Mouse (Mus musculus): ENCODE measurements around the gene Pnkp. TPM values are rescaled to one million over a fixed set of nuclear protein-coding genes. Genes with fewer than 3 reads are reported as not detected.

The Pnkp gene
- polyA plus RNA-seq, 1 experiment = 74.5 TPM

- TF ChIP-seq GATA1 (IDR thresholded peaks at IDR 0.05; ENCODE audit: low read length) = no peak
Observed at GRCm38 (mm10) chr7:44845006-44845405, 11.9 kb upstream of the Pnkp start.

GRCm38 (mm10) chr7:44846804-44847203 lies 10.1 kb upstream of the Pnkp start:
- no peak for TF ChIP-seq GATA1 (IDR thresholded peaks at IDR 0.05; ENCODE audit: low read length)

DNA sequence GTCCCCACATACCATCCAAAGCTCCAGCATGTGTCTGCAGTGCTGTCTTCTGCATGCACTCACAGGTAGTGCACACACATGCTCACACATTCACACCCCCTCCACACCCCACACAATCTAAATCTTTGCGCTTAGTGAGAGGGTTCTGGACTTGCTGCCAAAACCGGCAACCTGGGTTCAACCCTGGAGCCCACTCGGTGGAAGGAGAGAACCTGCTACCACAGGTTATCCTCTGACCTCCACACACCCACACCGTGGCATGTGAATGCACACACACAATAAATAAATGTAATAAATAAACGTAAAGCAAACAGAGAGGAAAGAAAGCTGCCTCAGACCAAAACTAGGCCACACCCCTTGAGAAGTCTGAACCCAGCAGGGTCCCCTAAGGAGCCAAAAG lies 9.2 kb upstream of the Pnkp start:
- no peak for TF ChIP-seq GATA1 (IDR thresholded peaks at IDR 0.05; ENCODE audit: low read length)

DNA sequence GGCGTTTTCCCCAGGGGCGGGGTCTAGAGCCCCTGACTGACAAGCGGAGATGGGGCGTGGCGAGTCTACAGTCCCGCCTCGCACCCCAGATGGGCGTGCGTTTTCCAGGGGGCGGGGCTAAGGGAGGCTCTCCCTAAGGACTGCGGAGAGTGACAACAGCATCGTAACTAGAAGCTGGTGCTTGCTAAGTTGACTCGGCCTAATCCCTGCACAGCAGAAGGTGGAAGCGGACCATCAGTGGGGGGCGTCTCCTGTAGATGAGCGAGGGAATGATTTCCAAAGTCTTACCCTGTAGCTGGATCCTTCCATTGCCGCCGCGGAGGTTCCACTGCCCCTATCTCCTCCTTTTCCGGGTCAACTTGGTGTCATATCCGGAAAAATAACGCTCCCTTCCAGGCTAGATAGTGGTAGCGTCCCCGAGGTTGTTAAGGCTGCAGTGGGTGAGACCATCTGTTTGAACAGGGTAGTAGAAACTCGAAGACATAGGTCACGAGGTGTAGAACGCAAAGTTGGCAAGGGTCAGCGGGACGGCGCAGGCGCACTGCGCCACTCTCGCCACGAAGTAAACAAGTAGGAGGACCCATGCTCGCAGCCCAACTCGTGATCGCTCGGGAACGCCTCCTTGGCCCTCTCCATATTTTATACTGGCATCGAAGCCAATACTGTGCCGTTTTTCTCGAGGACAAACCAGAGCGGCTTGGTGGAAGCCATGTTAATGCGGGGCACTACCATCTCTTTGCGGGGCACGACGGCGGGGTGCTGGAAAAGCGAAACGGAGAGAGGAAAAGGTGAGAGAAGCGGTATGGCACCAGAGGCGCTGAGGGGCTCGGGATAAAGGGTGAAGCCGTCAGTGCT lies 8.2 kb upstream of the Pnkp start, which contains the start of the genes Akt1s1 and Tbc1d17:
Gene Akt1s1, plus strand, starts transcription at position 431 of the 855 bp plus-strand sequence.
Gene Tbc1d17, minus strand, starts transcription at position 519 of the 855 bp plus-strand sequence.
- no peak for TF ChIP-seq GATA1 (IDR thresholded peaks at IDR 0.05; ENCODE audit: low read length)

DNA sequence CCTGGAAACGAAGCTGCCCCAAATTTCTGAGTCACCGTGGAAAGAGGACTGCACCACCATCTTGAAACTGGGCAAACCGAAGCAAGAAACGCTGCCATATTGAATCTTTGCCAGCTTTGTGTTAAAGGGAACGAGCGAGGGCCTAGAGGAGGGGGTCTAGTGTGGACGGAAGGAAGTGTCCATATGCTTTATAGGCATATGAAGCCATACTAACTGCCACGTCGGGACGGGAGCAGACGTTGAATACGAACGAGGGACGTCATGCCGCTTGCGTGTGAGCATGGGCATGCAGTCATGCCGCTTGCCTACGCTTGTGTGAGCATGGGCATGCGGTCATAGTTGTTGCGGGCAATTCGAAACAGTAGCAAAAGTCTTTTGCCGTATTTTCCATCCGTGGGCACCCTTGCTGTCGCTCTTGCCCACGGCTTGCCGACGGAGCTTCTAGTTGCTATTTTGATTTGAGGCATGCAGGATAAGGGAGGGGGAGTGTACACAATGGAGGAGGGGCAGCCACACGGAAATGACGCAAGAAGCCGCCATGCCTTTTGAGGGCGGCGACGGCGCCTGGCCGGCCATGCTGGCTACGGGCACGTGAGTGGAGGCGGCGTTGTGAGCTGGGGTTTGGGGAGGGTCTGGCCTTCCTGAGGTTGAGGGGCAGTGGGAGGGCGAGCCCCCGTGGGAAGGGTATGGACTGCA lies 7.4 kb upstream of the Pnkp start:
- no peak for TF ChIP-seq GATA1 (IDR thresholded peaks at IDR 0.05; ENCODE audit: low read length)

GRCm38 (mm10) chr7:44850146-44850545 lies 6.8 kb upstream of the Pnkp start:
- TF ChIP-seq GATA1 (IDR thresholded peaks at IDR 0.05; ENCODE audit: low read length) = no peak

DNA sequence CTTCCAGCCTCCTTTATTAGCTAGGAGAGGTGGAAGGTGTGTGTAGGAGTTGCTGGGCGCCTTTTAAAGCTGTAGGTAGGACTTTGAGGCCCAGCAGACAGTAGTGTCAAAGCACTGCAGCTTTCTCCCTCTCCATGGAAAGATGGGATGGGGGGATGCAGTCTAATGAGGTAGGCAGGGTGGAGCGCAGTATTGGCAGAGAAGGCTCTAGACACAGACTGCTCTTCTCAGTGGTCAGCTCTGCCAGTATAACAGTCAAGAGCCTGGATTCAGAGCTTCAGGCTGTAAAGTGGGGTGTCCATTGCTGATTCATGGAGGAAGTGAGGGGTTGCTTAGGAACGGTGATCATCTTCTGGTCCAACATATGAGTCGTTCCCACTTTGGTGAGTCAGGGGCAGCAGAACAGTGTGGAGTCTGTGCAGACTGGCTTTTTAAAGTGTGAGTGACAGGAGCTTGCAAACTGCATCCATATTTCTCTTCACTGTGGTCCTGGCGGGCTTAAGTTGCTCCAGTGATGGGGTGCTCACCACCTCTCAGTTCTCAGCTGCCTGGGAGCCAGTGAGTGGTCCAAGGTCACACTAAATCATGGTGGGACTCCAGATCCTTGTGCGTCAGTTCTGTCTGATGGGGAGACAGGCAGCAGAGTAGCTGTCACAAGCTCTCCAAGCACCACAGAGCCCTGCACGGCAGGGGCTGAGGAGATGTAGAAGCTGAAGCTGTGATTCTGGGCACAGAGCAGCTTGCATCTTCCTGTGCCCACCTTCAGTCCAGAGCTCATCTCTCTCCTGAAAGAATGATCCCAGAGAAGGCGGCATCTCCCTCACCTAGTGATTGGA lies 5.9 kb upstream of the Pnkp start:
- TF ChIP-seq GATA1 (IDR thresholded peaks at IDR 0.05; ENCODE audit: low read length) = no peak

GRCm38 (mm10) chr7:44851625-44852234 lies 5.2 kb upstream of the Pnkp start:
- no peak for TF ChIP-seq GATA1 (IDR thresholded peaks at IDR 0.05; ENCODE audit: low read length)

DNA sequence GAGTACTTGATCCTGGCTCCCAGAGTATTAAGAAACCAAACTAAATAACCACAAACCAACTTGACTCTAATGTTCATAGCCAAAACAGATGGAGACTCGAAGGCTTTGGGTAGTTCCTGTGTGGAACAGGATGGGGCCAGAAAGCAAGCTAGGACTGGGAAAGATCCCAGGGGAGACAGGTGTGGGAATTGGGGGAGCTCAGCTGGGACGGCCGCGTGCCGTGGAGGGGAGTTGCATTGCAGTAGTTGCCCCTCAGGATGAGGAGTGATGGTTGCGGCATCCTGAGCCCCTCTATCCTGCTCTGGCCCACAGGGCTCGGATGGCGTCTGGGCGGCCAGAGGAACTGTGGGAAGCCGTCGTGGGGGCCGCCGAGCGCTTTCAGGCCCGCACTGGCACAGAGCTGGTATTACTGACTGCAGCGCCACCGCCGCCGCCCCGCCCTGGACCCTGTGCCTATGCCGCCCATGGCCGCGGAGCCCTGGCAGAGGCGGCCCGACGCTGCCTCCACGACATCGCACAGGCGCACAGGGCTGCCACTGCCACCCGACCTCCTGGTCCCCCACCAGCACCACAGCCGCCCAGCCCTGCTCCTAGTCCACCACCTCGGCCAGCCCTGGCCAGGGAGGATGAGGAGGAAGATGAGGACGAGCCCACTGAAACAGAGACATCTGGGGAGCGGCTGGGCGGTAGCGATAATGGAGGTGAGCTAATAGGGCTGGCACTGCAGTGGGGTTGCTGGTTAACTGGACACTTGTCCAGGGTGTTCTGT lies 4.5 kb upstream of the Pnkp start:
- no peak for TF ChIP-seq GATA1 (IDR thresholded peaks at IDR 0.05; ENCODE audit: low read length)

DNA sequence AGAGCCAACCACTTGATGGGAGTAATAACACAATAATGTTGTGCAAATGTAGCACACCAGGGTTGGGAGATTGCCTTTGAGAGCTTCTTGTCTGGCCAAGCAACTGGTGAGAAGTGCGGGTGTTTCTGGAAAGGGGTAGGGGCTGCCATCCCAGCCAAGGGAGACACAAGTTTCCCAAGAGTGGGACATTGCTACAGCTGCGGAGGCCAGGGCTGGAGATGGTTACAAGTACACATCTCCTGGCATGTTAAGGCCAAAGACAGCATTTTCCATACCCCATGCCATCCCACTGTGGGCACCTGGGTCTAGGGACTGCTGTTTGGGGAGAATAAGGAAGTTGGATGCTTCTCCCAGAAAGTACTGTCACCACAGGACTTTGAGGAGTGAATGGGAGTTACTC lies 3.9 kb upstream of the Pnkp start:
- no peak for TF ChIP-seq GATA1 (IDR thresholded peaks at IDR 0.05; ENCODE audit: low read length)

GRCm38 (mm10) chr7:44853596-44854355 lies 3.2 kb upstream of the Pnkp start:
- no peak for TF ChIP-seq GATA1 (IDR thresholded peaks at IDR 0.05; ENCODE audit: low read length)

DNA sequence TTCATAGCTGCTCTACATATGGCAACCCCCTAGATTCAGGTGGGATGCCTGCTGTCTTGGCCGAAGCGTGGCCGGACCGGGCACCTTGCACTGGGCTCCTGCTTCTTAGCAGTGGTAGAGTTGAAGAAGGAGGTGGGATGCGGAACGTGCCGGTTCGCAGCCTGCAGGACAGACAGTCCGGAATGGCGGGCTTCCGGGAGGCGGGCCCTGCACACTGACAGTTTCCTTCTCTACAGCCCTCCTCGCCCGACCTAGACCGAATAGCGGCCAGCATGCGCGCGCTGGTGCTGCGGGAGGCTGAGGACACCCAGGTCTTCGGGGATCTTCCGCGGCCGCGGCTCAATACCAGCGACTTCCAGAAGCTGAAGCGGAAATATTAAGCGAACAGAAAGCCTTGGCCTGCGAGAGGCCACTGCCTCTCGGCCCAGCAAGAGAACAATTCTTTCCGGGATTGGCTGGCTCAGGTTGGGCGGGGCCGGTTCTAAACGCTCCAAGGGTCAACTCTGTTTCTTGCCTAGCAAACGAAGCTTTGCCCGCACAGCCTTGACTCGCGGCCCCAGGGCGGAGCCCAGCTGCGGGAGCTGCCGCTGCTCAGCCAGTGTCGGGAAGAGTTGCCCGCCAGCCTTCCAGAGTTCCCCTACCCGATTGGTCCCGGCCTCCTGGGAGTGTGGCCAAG lies 2.4 kb upstream of the Pnkp start:
- TF ChIP-seq GATA1 (IDR thresholded peaks at IDR 0.05; ENCODE audit: low read length) = no peak

GRCm38 (mm10) chr7:44855036-44855435 lies 1.9 kb upstream of the Pnkp start:
- no peak for TF ChIP-seq GATA1 (IDR thresholded peaks at IDR 0.05; ENCODE audit: low read length)

Data from G1E-ER4 (cell line).